Comparison of ENCODE assay signal across 19 mouse cellular contexts in the genomic region with DNA sequence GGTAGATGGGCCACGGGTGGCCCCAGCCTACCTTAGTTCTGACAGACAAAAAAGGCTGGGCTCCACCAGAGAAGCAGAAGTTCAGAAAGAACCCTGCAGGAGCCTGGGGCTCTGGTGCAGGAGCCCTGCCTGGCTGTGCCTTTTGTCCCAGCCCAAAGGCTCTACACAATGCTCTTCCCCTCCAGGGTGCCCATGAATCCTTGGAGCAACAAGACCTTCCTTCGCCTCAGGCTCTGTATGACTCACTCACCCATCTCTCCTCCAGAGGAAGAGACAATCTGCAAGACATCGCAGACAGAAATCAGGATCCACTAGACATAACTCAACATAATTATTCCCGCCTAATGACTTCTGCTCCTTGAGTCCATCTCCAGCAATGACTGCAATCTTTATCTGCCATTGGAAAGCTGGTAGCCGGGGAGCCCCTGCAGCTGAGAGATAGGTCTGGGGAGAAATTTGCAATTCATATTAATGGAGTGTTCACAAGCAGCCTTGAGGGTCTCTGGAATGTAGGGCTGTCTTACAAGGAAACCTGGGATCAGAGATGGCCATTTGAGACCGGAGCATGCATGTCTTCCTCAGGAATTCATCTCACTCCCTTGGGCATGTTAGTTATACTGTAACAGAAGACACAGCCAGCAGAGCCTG.
A peak's percentile ranks its signal among the peaks of the same experiment; 100 is the strongest.
DNase-seq lines count a peak whose midpoint lies in the region; ATAC-seq and TF ChIP-seq lines count a peak whose summit lies in the region.
"Had no signal": no experiment of that assay in that cellular context is flagged by ENCODE, and none has a peak within 500 bp of the region (broad histone marks: within the 10 kb centered on the region; RNA-seq: fewer than 3 reads in every experiment).

No protein-coding gene starts in this region.

- peak; percentile 35; the same call in 1 of the 2 replicates for ATAC-seq in hindbrain, embryonic 12.5 days (ENCODE audit: low FRiP score)
- no peak for ATAC-seq in hindbrain, postnatal 0 days
- ATAC-seq in hindbrain, embryonic 13.5 days (ENCODE audit: low FRiP score): peak; percentile 53
- ATAC-seq in midbrain, embryonic 15.5 days (replicated peaks): no peak; the same call in 1 of the 2 replicates
- ATAC-seq: forebrain, embryonic 14.5 days; inflammation-experienced regulatory T-cells, adult 6 months had no signal

- H3K9me3 ChIP-seq in hindbrain, embryonic 12.5 days (replicated peaks): no peaks in the 10 kb centered on the region
- H3K9me3 ChIP-seq in hindbrain, postnatal 0 days (ENCODE audit: low read length): no peaks in the 10 kb centered on the region
- no peaks in the 10 kb centered on the region for H3K9me3 ChIP-seq in hindbrain, embryonic 13.5 days
- H3K9me3 ChIP-seq in midbrain, embryonic 15.5 days: no peaks in the 10 kb centered on the region
- H3K9me3 ChIP-seq: kidney, embryonic 15.5 days; limb, embryonic 15.5 days had no signal

- no peak for DNase-seq in hindbrain, postnatal 0 days (ENCODE audit: low spot score)
- peak; percentile 91 for DNase-seq in R1 (ENCODE audit: low read depth, low spot score)
- DNase-seq in right cerebral cortex, postnatal 4 days: no peak
- no peak for DNase-seq in heart, adult 9 months (ENCODE audit: low spot score in 2 of 2)
- no peak for DNase-seq in kidney, postnatal 25 days
- DNase-seq: B cell, adult 2 months; cerebellum, adult 18-20 months; heart, adult 18-20 months; lung, adult 18-20 months; right cerebral cortex, postnatal 25 days; thymus, postnatal 4 days had no signal

- H3K27me3 ChIP-seq in hindbrain, embryonic 12.5 days: no peaks in the 10 kb centered on the region
- no peaks in the 10 kb centered on the region for H3K27me3 ChIP-seq in hindbrain, postnatal 0 days (ENCODE audit: insufficient read depth, low read length)
- no peaks in the 10 kb centered on the region for H3K27me3 ChIP-seq in hindbrain, embryonic 13.5 days
- no peaks in the 10 kb centered on the region for H3K27me3 ChIP-seq in midbrain, embryonic 15.5 days (replicated peaks)
- H3K27me3 ChIP-seq: kidney, embryonic 15.5 days; limb, embryonic 15.5 days had no signal

- no peak overlapping the region for H3K9ac ChIP-seq in hindbrain, embryonic 12.5 days
- no peak overlapping the region for H3K9ac ChIP-seq in hindbrain, postnatal 0 days (replicated peaks; ENCODE audit: low read length)
- no peak overlapping the region for H3K9ac ChIP-seq in hindbrain, embryonic 13.5 days
- H3K9ac ChIP-seq in midbrain, embryonic 15.5 days: no peak overlapping the region
- H3K9ac ChIP-seq: kidney, embryonic 15.5 days; limb, embryonic 15.5 days had no signal

- H3K36me3 ChIP-seq in hindbrain, embryonic 12.5 days: no peaks in the 10 kb centered on the region
- no peaks in the 10 kb centered on the region for H3K36me3 ChIP-seq in hindbrain, postnatal 0 days (ENCODE audit: insufficient read depth, low read length)
- H3K36me3 ChIP-seq in hindbrain, embryonic 13.5 days: no peaks in the 10 kb centered on the region
- no peaks in the 10 kb centered on the region for H3K36me3 ChIP-seq in midbrain, embryonic 15.5 days (replicated peaks)
- H3K36me3 ChIP-seq: G1E; kidney, embryonic 15.5 days; limb, embryonic 15.5 days had no signal

- TF ChIP-seq CTCF in hindbrain, postnatal 0 days (IDR thresholded peaks at IDR 0.05; ENCODE audit: low read depth): no peak

- H3K4me1 ChIP-seq in hindbrain, embryonic 12.5 days: peaks cover 12% of the 10 kb centered on the region
- H3K4me1 ChIP-seq in hindbrain, postnatal 0 days (ENCODE audit: insufficient read depth, low read length): no peaks in the 10 kb centered on the region
- H3K4me1 ChIP-seq in hindbrain, embryonic 13.5 days (replicated peaks): peaks cover 15% of the 10 kb centered on the region
- peaks cover 12% of the 10 kb centered on the region for H3K4me1 ChIP-seq in midbrain, embryonic 15.5 days
- H3K4me1 ChIP-seq: limb, embryonic 15.5 days had no signal

- 48% methylated on average over 6 of the region's 6 CpGs for WGBS in hindbrain, embryonic 12.5 days
- 45% methylated on average over 6 of the region's 6 CpGs for WGBS in hindbrain, postnatal 0 days
- WGBS in hindbrain, embryonic 13.5 days: 44% methylated on average over 6 of the region's 6 CpGs
- WGBS in midbrain, embryonic 15.5 days: 30% methylated on average over 6 of the region's 6 CpGs

- H3K4me3 ChIP-seq in hindbrain, embryonic 12.5 days: no peak overlapping the region
- no peak overlapping the region for H3K4me3 ChIP-seq in hindbrain, postnatal 0 days (ENCODE audit: low read length)
- no peak overlapping the region for H3K4me3 ChIP-seq in hindbrain, embryonic 13.5 days
- no peak overlapping the region for H3K4me3 ChIP-seq in midbrain, embryonic 15.5 days
- H3K4me3 ChIP-seq: kidney, embryonic 15.5 days; limb, embryonic 15.5 days had no signal

- H3K27ac ChIP-seq in hindbrain, embryonic 12.5 days: peak overlapping the region; percentile 62; the same call in 1 of the 2 replicates
- no peak overlapping the region for H3K27ac ChIP-seq in hindbrain, postnatal 0 days
- H3K27ac ChIP-seq in hindbrain, embryonic 13.5 days: peak overlapping the region; percentile 79
- peak overlapping the region; percentile 46; the same call in 1 of the 2 replicates for H3K27ac ChIP-seq in midbrain, embryonic 15.5 days
- H3K27ac ChIP-seq: kidney, embryonic 15.5 days; limb, embryonic 15.5 days had no signal

- H3K4me2 ChIP-seq in hindbrain, embryonic 12.5 days (replicated peaks): no peak overlapping the region
- H3K4me2 ChIP-seq in hindbrain, postnatal 0 days (ENCODE audit: low read depth, low read length): no peak overlapping the region
- H3K4me2 ChIP-seq in hindbrain, embryonic 13.5 days: no peak overlapping the region
- H3K4me2 ChIP-seq in midbrain, embryonic 15.5 days: no peak overlapping the region
- H3K4me2 ChIP-seq: kidney, embryonic 15.5 days; limb, embryonic 15.5 days had no signal

Comparison
In these comparisons a context has a peak if more than half of its experiments do, and no peak if none do; other contexts are left out.
1. ATAC-seq: peak in hindbrain, embryonic 12.5 days (single experiment) and hindbrain, embryonic 13.5 days (single experiment); none in hindbrain, postnatal 0 days (single experiment) and midbrain, embryonic 15.5 days (single experiment).